Mouse (Mus musculus) embryonic fibroblast, embryonic 13.5 days (primary cell): ENCODE results near the gene Hist1h2bg.

Experiments used
- CTCF ChIP-seq: IDR thresholded peaks from 2 replicates; pipeline ENCODE4 v1.5.1; 2011; ENCODE audit warnings: mild to moderate bottlenecking, control low read depth, low read length, moderate library complexity, borderline replicate concordance; ENCODE audit not compliant: insufficient read depth
- POLR2A ChIP-seq: IDR thresholded peaks from 2 replicates; pipeline ENCODE4 v1.6.1; 2011; ENCODE audit warnings: low read depth, mild to moderate bottlenecking, control low read depth, low read length, moderate library complexity

DNA sequence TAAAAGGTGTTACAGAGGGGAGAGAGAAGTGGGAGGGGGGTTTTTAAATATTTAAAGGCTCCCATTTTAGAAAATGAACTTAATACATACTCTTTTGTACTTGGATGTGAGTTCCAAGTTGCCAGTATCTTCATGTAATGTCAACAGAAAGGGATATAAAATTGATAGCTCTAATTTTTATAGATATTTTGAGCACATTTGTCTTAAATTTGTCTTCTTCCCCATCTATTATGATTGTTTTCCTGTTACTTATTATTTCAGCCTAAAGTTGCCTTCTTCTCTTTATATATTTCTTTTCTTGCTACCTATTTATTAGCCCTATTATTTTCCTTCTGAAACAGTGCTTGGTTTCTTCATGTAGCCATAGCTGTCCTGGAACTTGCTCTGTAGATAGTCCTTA lies 18.2 kb upstream of the Hist1h2bg start, which contains the start of gene Hist1h1d:
- TF ChIP-seq CTCF (no peak), POLR2A (no peak)
